Mouse (Mus musculus) kidney, postnatal 0 days (tissue): Measurements from ENCODE around the gene Cap2. TPM values are rescaled to one million over a fixed set of nuclear protein-coding genes. Genes with fewer than 3 reads are reported as not detected.

Experiments
- ATAC-seq: fragments of 200-750 bp; cut with Nextera tagmentation; replicated peaks from 2 replicates; pipeline ENCODE4 v1.8.0; 2017; ENCODE audit warnings: low read depth, moderate number of reproducible peaks, moderate TSS enrichment, moderate library complexity; ENCODE audit not compliant: low FRiP score
- DNase-seq: peaks from one replicate; pipeline ENCODE4 v3.0.0-alpha.2; 2016; ENCODE audit warnings: low spot score
- H3K27ac ChIP-seq: fragments of 300-500 bp; sonication (generic); 2 replicates; pipeline ENCODE4 v1.5.1; 2014; ENCODE audit warnings: mild to moderate bottlenecking
- H3K27me3 ChIP-seq: fragments of 300-500 bp; sonication (generic); 2 replicates; pipeline ENCODE4 v1.6.1; 2014; ENCODE audit warnings: low read length, mixed read lengths; ENCODE audit not compliant: insufficient read depth
- H3K36me3 ChIP-seq: fragments of 300-500 bp; sonication (generic); 2 replicates; pipeline ENCODE4 v1.6.1; 2014; ENCODE audit warnings: low read length, mixed read lengths; ENCODE audit not compliant: insufficient read depth
- H3K4me1 ChIP-seq: fragments of 300-500 bp; sonication (generic); replicated peaks from 2 replicates; pipeline ENCODE4 v1.6.1; 2014; ENCODE audit warnings: antibody characterized with exemption, low read length, mixed read lengths; ENCODE audit not compliant: insufficient read depth
- H3K4me2 ChIP-seq: fragments of 300-500 bp; sonication (generic); 2 replicates; pipeline ENCODE4 v1.6.1; 2014; ENCODE audit warnings: mild to moderate bottlenecking, low read length, moderate library complexity, mixed read lengths
- H3K4me3 ChIP-seq: fragments of 300-500 bp; sonication (generic); replicated peaks from 2 replicates; pipeline ENCODE4 v1.5.1; 2014; ENCODE audit warnings: low read depth, low read length
- H3K9ac ChIP-seq: fragments of 300-500 bp; sonication (generic); 2 replicates; pipeline ENCODE4 v1.6.1; 2014; ENCODE audit warnings: low read depth, low read length
- H3K9me3 ChIP-seq: fragments of 300-500 bp; sonication (generic); replicated peaks from 2 replicates; pipeline ENCODE4 v1.6.1; 2016; ENCODE audit warnings: low read length, inconsistent platforms, mixed read lengths
- CTCF ChIP-seq: IDR thresholded peaks from 2 replicates; pipeline ENCODE4 v1.5.1; 2016; ENCODE audit warnings: antibody characterized with exemption, low read depth, mild to moderate bottlenecking, moderate library complexity
- WGBS: fragments of 180-500 bp; shearing (Covaris S2); extraction: QIAGEN DNeasy Blood & Tissue Kit; methylation state at CpG from one replicate; pipeline ENCODE4 v1.1.7; 2014; 5-methylcytosine and 5-hydroxymethylcytosine counted together
- polyA plus RNA-seq: library from polyadenylated mRNA; unstranded; fragments of >200 nt; fragmentation: Nextera tagmentation; extraction: Ambion mirVana; gene quantifications from 2 replicates; pipeline ENCODE4 v1.2.1, GENCODE M21; 2015

Cap2 gene
- polyA plus RNA-seq, 1 experiment from 2014 or later, result 3.6 TPM

DNA sequence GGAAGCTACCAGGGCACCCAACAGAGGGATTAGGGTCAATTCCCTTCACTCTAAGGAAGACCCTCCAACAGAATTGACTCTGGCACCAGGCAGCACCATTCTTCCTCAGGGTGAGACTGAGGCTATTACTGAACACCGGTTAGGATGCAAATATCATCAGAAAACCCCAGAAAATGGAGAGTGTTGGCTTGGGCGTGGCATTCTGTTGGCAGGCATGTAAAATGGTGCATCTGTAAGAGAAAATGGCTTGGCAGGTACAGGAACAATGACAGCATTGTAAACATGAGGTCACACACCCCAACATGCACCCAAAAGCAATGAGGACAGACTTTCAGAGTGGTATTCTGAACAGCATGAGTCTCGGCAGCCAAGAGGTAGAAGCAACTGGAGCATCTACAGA is 30.0 kb downstream of the Cap2 start:
- DNase-seq, result no peak
- TF ChIP-seq CTCF, result no peak
- WGBS, result 94% methylated on average over 3 of the region's 3 CpGs

DNA sequence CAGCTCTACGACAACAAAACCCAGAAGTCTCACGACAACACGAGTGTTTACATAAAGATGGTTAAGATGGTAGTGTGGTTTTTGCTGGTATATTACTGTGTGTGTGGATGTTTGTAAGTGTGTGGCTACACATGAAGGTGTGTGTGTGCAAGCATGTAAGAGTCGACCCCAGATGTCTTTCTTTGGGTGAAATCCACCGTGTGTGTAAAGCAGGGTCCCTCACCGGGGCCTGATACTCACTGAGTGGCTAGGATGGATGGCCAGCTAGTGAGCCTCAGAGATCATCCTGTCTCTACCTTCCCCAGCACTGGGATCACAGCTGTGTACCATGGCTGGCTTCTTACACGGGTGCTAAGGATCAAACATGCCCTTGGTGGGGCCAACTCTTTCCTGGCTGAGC is 30.6 kb downstream of the Cap2 start:
- Histone ChIP-seq H3K27ac (no peak overlapping the region), H3K9me3 (no peaks in the 10 kb centered on the region), H3K36me3 (no peaks in the 10 kb centered on the region), H3K4me2 (no peak overlapping the region), H3K9ac (no peak overlapping the region), H3K27me3 (no peaks in the 10 kb centered on the region), H3K4me1 (peaks cover 12% of the 10 kb centered on the region; the same call in 1 of the 2 replicates), H3K4me3 (no peak overlapping the region)
- TF ChIP-seq CTCF, result no peak
- DNase-seq (no peak), ATAC-seq (no peak)
- WGBS, result 95% methylated on average over 7 of the region's 7 CpGs

More for the DNA sequence above, 30.0 kb downstream of the Cap2 start:
- no peaks in the 10 kb centered on the region for H3K9me3 ChIP-seq
- no peak overlapping the region for H3K4me3 ChIP-seq
- H3K9ac ChIP-seq, result no peak overlapping the region
- peaks cover 12% of the 10 kb centered on the region; the same call in 1 of the 2 replicates for H3K4me1 ChIP-seq
- no peak for ATAC-seq
- H3K4me2 ChIP-seq, result no peak overlapping the region
- no peak overlapping the region for H3K27ac ChIP-seq
- no peaks in the 10 kb centered on the region for H3K27me3 ChIP-seq
- no peaks in the 10 kb centered on the region for H3K36me3 ChIP-seq

DNA sequence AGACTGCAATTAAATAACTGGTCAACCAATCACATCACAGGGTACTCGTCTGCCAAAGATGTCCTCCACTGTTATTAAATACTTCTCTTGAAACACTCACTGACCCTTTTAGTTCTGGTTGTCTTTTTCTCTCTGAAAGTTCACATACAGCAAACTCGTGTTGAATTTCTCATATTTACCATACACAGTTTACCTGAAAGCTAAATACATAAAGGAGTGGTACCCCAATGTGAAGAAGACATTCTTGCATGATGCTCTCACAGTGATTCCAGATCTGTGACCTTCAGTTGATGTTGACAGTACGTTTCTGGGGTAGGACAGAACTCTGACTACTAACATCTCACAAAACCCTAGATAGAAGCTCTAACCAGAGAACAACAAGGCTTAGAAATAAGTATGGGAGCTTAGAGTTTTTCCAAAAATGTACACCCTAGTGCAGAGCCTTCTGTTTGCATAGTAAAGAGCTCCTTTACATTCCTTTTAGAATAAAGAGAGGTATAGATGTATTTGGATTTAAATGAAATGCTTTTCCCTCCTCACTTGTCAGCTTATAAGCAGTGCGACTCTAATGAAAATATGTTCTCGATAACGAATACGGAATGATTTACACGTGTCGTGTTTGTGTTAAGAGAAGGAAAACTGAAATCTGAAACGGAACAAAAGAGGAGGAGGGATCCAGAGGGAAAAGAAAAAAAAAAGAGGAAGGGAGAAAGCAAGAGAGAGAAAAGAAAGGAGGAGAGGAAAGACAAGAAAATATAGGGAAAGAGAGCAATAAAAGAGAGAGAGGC is 31.9 kb downstream of the Cap2 start:
- no peak for DNase-seq
- no peak for ATAC-seq
- H3K27ac ChIP-seq, result no peak overlapping the region

DNA sequence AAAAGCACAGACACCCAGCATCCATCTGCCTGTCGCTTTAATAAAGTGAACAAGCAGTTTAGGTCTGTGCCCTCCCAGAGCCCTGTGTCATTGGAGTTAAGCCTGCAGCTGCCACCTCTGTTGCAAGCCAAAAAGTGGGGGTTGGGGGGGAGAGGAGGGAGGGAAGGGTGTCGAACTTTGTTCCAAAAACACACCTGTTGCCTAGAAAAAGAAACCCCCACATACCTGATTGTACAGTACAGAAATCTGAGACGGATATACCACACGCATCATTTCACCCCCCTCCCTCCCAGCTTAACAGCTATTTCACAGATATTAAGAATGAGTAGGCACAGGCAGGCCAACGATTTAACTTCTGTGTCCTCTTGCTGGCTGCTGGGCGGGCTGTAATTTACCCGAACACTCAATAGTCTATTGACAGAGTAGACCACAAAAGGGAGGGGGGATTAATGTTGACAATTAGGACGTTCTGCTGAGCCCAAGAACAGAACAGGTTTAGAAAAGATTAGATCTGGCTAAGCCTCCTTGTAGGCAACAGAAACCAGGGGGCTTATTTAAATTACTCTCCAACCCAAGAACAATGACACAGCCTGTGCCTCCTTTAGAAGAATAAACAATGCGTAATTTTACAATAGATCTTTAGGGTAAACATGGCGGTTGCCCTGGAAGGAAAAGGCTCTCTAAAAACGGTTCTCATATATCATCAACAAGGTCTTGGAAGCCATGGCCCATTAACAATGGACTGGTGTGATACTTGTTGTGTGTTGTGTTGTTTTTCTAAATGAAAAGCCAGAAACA is 32.7 kb downstream of the Cap2 start:
- no peaks in the 10 kb centered on the region for H3K27me3 ChIP-seq
- no peaks in the 10 kb centered on the region for H3K36me3 ChIP-seq
- TF ChIP-seq CTCF, result no peak
- H3K4me3 ChIP-seq, result 0 out of 2 replicates have a peak overlapping the region, but pooled peaks have one; percentile 5
- ATAC-seq (no peak), DNase-seq (peak; percentile 52)
- H3K9me3 ChIP-seq, result no peaks in the 10 kb centered on the region
- no peak overlapping the region for H3K9ac ChIP-seq
- H3K4me1 ChIP-seq, result peaks cover 12% of the 10 kb centered on the region; the same call in 1 of the 2 replicates
- H3K4me2 ChIP-seq, result peak overlapping the region; percentile 34
- no peak overlapping the region for H3K27ac ChIP-seq
- WGBS, result 18% methylated on average over 11 of the region's 11 CpGs

More for the DNA sequence above, 31.9 kb downstream of the Cap2 start:
- no peak for TF ChIP-seq CTCF
- Histone ChIP-seq H3K4me2 (peak overlapping the region; percentile 34), H3K9ac (no peak overlapping the region), H3K4me3 (peak overlapping the region; percentile 5; the same call in 1 of the 2 replicates), H3K4me1 (peaks cover 12% of the 10 kb centered on the region; the same call in 1 of the 2 replicates), H3K36me3 (no peaks in the 10 kb centered on the region), H3K9me3 (no peaks in the 10 kb centered on the region), H3K27me3 (no peaks in the 10 kb centered on the region)
- WGBS, result 23% methylated on average over 10 of the region's 10 CpGs

DNA sequence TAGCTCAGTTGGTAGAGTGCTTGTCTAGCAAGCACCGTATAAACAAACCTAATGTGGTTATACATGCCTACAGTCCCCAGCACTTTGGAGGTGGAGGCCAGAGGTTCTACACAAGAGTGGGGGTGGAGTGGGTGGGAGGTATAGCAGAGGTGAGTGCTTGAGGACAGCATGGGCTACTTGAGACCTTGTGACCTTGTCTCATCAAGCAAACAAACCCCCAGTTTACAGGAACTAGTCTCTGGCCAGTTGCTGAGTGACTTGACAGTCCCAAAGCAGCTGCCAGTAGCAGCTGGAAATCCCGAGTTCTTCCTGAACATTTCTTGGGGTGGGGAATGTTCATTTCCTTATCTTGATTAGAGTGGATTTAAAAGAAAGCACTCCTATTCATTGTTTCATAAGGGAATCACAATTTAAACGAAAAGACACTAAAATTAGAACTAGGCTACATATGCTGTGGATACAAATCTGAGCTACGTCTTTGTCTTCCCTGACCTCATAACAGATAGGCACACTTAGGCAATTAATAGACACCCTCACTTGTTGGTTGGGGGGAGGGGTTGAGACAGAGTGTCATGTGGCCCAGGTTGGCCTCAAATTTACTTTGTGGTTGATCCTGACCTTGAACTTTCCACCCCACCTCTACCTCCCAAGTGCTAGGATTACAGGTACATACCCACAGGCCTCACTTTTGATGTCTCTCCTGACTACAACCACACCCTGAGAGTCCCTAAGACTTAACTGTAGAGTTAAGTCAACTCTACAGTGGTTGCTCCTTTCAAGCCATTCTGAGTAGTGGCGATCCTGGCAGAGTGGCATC is 33.5 kb downstream of the Cap2 start:
- Histone ChIP-seq H3K9ac (no peak overlapping the region), H3K4me1 (peaks cover 12% of the 10 kb centered on the region; the same call in 1 of the 2 replicates), H3K4me3 (no peak overlapping the region), H3K27me3 (no peaks in the 10 kb centered on the region), H3K9me3 (no peaks in the 10 kb centered on the region), H3K4me2 (no peak overlapping the region), H3K27ac (no peak overlapping the region), H3K36me3 (no peaks in the 10 kb centered on the region)
- TF ChIP-seq CTCF, result no peak
- ATAC-seq (no peak), DNase-seq (no peak)
- 51% methylated on average over 5 of the region's 5 CpGs for WGBS

DNA sequence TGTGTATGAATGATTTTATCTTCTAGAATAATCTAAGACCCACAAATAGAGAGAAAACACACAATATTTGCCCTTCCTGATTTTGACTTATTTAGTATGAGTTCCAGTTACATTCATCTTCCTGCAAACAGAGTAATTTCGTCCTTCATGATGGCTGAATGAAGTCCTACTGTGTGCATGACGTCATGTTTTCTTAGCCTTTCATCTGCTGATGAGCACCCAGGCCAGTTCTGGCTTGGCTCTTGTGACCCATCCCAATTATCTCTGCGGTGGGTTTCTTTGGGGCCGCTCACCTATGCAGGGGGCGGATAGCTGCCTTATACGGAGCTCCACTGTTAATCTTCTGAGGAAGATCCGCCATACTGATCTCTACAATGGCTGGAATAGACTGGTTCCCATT is 37.6 kb downstream of the Cap2 start:
- no peak overlapping the region for H3K27ac ChIP-seq
- no peak overlapping the region for H3K4me2 ChIP-seq
- no peaks in the 10 kb centered on the region for H3K36me3 ChIP-seq
- 90% methylated on average over 7 of the region's 7 CpGs for WGBS
- no peak overlapping the region for H3K9ac ChIP-seq
- no peak for TF ChIP-seq CTCF
- no peak for ATAC-seq
- H3K4me1 ChIP-seq, result peaks cover 8% of the 10 kb centered on the region; the same call in 1 of the 2 replicates
- H3K27me3 ChIP-seq, result no peaks in the 10 kb centered on the region
- no peak for DNase-seq
- no peaks in the 10 kb centered on the region for H3K9me3 ChIP-seq
- H3K4me3 ChIP-seq, result no peak overlapping the region
